Mouse (Mus musculus): ENCODE data around the gene Olfr131. TPM values are rescaled to one million over a fixed set of nuclear protein-coding genes. Genes with fewer than 3 reads are reported as not detected.
"Not testable (repeated sequence)": the region's sequence is repeated elsewhere in the genome, so short reads cannot be mapped to it uniquely, and the experiment has no call there.

Olfr131 gene
- not detected for total RNA-seq (2022)

DNA sequence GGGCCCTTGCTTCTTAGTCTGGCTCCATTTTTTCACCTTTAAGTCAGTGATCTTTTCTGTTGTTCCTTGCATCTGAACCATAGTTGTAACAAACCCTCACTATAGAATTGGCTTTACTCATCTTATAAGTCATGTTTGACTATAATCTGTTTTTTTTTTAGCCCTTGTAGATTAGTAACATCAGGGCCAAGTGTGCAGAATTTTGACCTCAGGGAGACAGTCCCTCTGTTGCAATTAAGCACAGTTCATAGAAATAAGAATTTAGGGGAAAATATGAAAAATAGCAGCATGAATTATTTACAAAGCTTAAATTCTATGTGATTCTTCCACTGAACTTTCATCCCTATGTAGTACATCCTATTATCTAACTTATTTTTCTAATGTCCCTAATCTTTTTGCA lies at the start of gene Olfr131:
Olfr131 (minus strand) TSS at position 101 of the 400 bp plus-strand sequence.
- DNase-seq (ENCODE audit: low spot score), result no peak

DNA sequence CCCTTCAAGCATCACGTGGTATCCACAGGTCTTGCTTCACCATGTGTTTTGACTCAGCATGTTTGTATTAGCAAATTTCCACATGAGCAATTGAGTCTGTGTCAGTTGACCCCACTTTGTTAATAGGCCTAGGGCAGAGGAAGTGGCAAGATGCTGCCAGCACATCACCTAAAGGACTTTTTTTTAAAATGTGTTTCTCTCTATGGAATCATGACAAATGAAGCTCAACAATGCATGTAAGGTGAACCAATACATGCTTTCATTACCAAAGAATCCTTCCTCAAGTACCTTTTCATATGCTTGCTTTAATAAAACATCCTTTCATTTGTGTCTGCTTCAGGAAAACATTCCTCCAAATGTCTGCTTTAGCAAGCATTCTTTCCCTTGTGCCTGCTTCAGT lies 45.9 kb upstream of the Olfr131 start, which contains the start of gene Olfr132:
Olfr132 (minus strand) TSS at position 101 of the 400 bp plus-strand sequence.
- no peak for DNase-seq (ENCODE audit: low spot score)

DNA sequence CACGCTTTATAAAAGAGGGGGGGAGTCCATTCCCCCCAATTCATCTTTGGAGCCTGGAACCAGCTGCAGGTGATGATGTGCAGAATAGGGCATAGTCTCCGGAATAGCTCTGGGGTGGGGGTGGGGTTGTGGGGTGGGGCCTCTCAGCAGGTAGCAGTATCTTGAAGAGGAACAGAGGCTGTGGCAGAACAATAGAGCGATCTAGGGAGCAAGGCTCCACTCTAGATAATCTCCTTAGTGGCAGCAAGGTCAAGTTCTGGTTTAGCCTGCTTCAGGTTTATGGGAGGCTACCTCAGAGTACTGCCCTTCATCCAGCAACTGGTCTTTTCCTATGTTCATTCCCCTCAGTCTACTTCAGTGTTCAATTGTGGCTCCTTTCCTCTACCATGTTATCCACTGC lies 36.9 kb upstream of the Olfr131 start:
- DNase-seq (ENCODE audit: low spot score), result not testable (repeated sequence)

DNA sequence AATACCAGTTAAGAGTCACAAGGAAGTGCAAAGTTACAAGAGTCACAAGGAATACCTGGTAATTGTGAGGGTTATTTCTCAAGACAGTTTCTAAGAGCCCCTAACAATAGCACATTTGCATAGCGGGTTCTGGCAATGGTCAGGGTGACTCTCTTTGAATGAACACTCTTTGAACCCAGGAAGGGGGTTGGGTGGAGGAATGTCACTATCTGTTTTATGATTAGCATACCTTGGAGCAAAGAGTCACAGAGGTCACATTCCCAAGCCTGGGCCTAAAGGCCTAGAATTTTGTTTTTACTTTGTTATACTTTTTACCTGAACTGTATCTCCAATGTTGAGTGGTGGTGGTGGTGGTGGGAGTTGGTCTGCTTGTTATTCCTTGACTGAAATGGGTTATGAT lies 35.7 kb upstream of the Olfr131 start:
- not testable (repeated sequence) for DNase-seq (ENCODE audit: low spot score)

DNA sequence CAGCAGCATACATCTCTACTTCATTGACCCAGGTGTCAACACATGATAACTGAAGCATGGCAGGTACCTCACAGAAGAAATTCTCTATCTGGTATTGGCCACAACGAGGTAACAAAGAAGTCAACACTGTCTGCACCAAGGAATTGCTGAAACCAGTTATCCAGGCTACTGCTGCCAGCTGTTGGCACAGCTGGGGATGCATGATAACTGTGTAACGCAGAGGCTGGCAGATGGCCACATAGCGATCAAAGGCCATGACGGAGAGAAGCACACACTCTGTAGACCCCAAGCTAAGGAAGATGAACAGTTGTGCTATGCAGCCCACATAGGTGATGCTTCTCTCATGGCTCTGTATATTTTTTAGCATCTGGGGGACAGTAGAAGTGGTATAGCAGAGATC lies 6.1 kb downstream of the Olfr131 start:
- DNase-seq (ENCODE audit: low spot score), result no peak

DNA sequence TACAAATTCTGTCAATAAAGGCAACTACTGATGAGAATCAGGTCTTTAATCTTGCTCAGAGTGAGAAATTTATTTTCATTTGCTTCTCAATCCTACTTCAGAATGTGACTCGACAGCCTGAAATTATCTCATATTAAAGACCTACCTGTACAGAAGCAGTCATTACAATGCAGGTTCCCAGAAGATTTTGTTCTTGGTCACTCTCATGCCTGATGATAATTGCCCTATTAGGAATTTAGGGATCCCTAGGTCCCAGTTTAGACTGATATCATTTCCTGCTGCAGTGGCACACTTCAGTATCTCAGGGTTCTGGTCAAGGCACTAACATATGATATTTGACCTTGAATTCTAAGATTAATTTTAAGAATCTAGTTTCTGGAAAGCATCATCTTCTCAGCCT lies 24.9 kb downstream of the Olfr131 start, which contains the start of gene Olfr130:
Olfr130 (plus strand) TSS at position 301 of the 400 bp plus-strand sequence.
- no peak for DNase-seq (ENCODE audit: low spot score)

DNA sequence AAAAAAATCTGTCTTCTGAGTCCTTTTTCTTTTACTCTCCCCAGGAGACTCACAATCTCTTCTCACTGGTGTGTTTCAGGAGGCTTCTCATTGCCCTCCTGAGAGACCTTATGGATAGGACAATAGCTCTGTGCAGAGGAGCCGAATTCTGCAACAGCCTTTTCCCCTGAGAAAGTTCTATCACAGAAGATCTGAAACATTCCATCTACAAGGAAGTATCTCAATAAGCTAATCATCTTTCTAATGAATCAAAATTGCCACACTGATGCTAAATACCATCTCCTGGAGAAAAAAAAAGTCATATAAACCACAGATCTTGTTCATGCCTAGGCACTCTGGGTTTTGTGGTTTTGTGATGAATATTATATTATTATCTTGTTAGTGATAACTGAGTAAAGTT lies 28.5 kb downstream of the Olfr131 start, which contains the start of gene Olfr129:
Olfr129 (minus strand) TSS at position 101 of the 400 bp plus-strand sequence.
- DNase-seq (ENCODE audit: low spot score), result no peak

Other genes with a start within 250 kb of the Olfr131 start
- not detected for gene Olfr126, start 241.2 kb downstream of the Olfr131 start, total RNA-seq (2022)
- not detected for gene Olfr127, start 188.3 kb downstream of the Olfr131 start, total RNA-seq (2022)
- gene Olfr128, start 168.1 kb downstream of the Olfr131 start, total RNA-seq (2022), result not detected
- gene Olfr761, start 135.6 kb downstream of the Olfr131 start, total RNA-seq (2022), result not detected
- gene Olfr129, start 28.6 kb downstream of the Olfr131 start, total RNA-seq (2022), result not detected
- not detected for gene Olfr130, start 24.8 kb downstream of the Olfr131 start, total RNA-seq (2022)
- not detected for gene Olfr132, start 45.8 kb upstream of the Olfr131 start, total RNA-seq (2022)
- gene Olfr133, start 56.6 kb upstream of the Olfr131 start, total RNA-seq (2022), result not detected
- gene Olfr134, start 82.7 kb upstream of the Olfr131 start, total RNA-seq (2022), result not detected
- not detected for gene Olfr135, start 115.6 kb upstream of the Olfr131 start, total RNA-seq (2022)
- not detected for gene Olfr138, start 172.3 kb upstream of the Olfr131 start, total RNA-seq (2022)
- not detected for gene Olfr137, start 218.9 kb upstream of the Olfr131 start, total RNA-seq (2022)
- gene Olfr136, start 241.1 kb upstream of the Olfr131 start, total RNA-seq (2022), result not detected

Measured in heart, adult 8-10 months (tissue).